ENCODE assay signal across 11 mouse cellular contexts in genomic region chr6:71930053-71930452, GRCm38 (mm10). TPM values are rescaled to one million over a fixed set of nuclear protein-coding genes. Genes with fewer than 3 reads are reported as not detected.
DNase-seq lines count a peak whose midpoint lies in the region; TF ChIP-seq lines count a peak whose summit lies in the region.
"Had no signal": no experiment of that assay in that cellular context is flagged by ENCODE, and none has a peak within 500 bp of the region (broad histone marks: within the 10 kb centered on the region; RNA-seq: fewer than 3 reads in every experiment).

No protein-coding gene starts in this region.

- H3K4me3 ChIP-seq in bone marrow macrophage, adult 2 months (ENCODE audit: insufficient read depth, low read length) = no peak overlapping the region
- no peak overlapping the region for H3K4me3 ChIP-seq in macrophage (ENCODE audit: inconsistent target)
- H3K4me3 ChIP-seq: limb, embryonic 13.5 days; stomach, embryonic 15.5 days had no signal

- H3K79me2 ChIP-seq in macrophage (ENCODE audit: inconsistent target) = no peaks in the 10 kb centered on the region

- H3K36me3 ChIP-seq in macrophage (ENCODE audit: inconsistent target) = no peaks in the 10 kb centered on the region

- no peak for TF ChIP-seq CTCF in bone marrow macrophage, adult 2 months (IDR thresholded peaks at IDR 0.05; ENCODE audit: low read depth, low read length)

- peak overlapping the region; percentile 78 for H3K27ac ChIP-seq in bone marrow macrophage, adult 2 months (ENCODE audit: insufficient read depth, low read depth, low read length)
- H3K27ac ChIP-seq in macrophage = peak overlapping the region; percentile 90
- H3K27ac ChIP-seq: limb, embryonic 13.5 days; stomach, embryonic 15.5 days had no signal

- H3K4me1 ChIP-seq in bone marrow macrophage, adult 2 months (ENCODE audit: control insufficient read depth, insufficient read depth, low read length) = peaks cover 23% of the 10 kb centered on the region
- H3K4me1 ChIP-seq: limb, embryonic 13.5 days; stomach, embryonic 15.5 days had no signal

- DNase-seq in kidney, adult 9 months = peak; percentile 31
- no peak for DNase-seq in kidney, postnatal 4 days
- peak; percentile 47 to 49 for DNase-seq in B cell, adult 2 months
- no peak for DNase-seq in right cerebral cortex, postnatal 36 days (ENCODE audit: low spot score in 2 of 2)
- DNase-seq in right cerebral cortex, adult 18-20 months = no peak
- DNase-seq in ovary, postnatal 14 days (ENCODE audit: low spot score) = no peak
- DNase-seq: cerebellum, postnatal 36 days had no signal

- TF ChIP-seq POLR2A in bone marrow macrophage, adult 2 months (IDR thresholded peaks at IDR 0.05; ENCODE audit: borderline replicate concordance, low read depth, low read length) = no peak

- WGBS in macrophage (ENCODE audit: missing documents) = 7% methylated on average over 10 of the region's 10 CpGs

RNA-seq across cellular contexts. Expression of gene Polr1a, which starts 21.2 kb away (rescaled TPM):
- 6.2 and 7.9 TPM in 2 replicates for polyA plus RNA-seq in bone marrow macrophage, adult 2 months (2012; ENCODE audit: insufficient read depth, insufficient read length, missing spikeins)
- 10 to 100 TPM in 24 of 26 experiments, 1 to 10 TPM in 2; 9.3 to 50.1 (median 26.3) TPM for total RNA-seq in macrophage (2018; cell fraction: chromatin; rRNA removed)
- total RNA-seq in macrophage (2018; cell fraction: cytosol; rRNA removed) = 10 to 100 TPM in 11 of 26 experiments, 1 to 10 TPM in 15; 5.5 to 15.6 (median 9.3) TPM
- 10 to 100 TPM in 20 of 26 experiments, 1 to 10 TPM in 6; 5.1 to 50.8 (median 13.2) TPM for total RNA-seq in macrophage (2018; cell fraction: nucleus; rRNA removed)
- polyA plus RNA-seq in macrophage (2018) = 6.1 to 26.9 TPM (median 16.6 TPM) in 3 replicates

RNA-seq across cellular contexts. Expression of gene Ptcd3, which starts 21.5 kb away (rescaled TPM):
- polyA plus RNA-seq in bone marrow macrophage, adult 2 months (2012; ENCODE audit: insufficient read depth, insufficient read length, missing spikeins) = 29.0 and 30.2 TPM in 2 replicates
- 100 to 1,000 TPM in 7 of 26 experiments, 10 to 100 TPM in 19; 17.0 to 123 (median 77.9) TPM for total RNA-seq in macrophage (2018; cell fraction: chromatin; rRNA removed)
- 10 to 100 TPM; 10.5 to 19.9 (median 14.5) TPM for total RNA-seq in macrophage (2018; cell fraction: cytosol; rRNA removed)
- total RNA-seq in macrophage (2018; cell fraction: nucleus; rRNA removed) = 100 to 1,000 TPM in 2 of 26 experiments, 10 to 100 TPM in 24; 11.6 to 119 (median 36.1) TPM
- polyA plus RNA-seq in macrophage (2018) = 13.1 to 37.8 TPM (median 34.7 TPM) in 3 replicates

Comparison
In these comparisons a context has a peak if more than half of its experiments do, and no peak if none do; other contexts are left out.
1. DNase-seq: peak in kidney, adult 9 months (single experiment) and B cell, adult 2 months (2 of 2); none in kidney, postnatal 4 days (0 of 2), right cerebral cortex, postnatal 36 days (0 of 2), right cerebral cortex, adult 18-20 months (single experiment) and ovary, postnatal 14 days (single experiment).